ENCODE assay signal across 8 mouse cellular contexts in the genomic region with DNA sequence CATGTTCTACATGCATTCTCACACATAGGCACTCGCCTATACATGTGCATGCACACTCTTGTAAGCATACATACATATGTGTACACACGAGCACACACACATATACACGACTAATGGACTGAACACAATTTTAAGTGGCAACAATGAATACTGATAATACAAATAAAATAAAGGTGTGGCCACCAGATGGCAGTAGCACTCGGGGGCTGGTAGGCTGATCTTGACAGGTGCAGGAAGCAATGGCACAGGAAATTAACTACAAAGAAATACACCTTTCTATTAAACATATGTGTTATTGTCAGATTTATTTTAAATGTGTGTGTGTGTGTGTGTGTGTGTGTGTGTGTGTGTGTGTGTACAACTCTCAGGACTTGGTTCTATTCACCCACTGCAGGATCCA. TPM values are rescaled to one million over a fixed set of nuclear protein-coding genes. Genes with fewer than 3 reads are reported as not detected.
DNase-seq lines count a peak whose midpoint lies in the region; ATAC-seq and TF ChIP-seq lines count a peak whose summit lies in the region.

No protein-coding gene starts in this region.

- no peak for ATAC-seq in liver, embryonic 12.5 days
- ATAC-seq in limb, embryonic 11.5 days (ENCODE audit: insufficient number of reproducible peaks, low FRiP score, low TSS enrichment, low read depth), result no peak

- no peak overlapping the region for H3K27ac ChIP-seq in liver, embryonic 12.5 days
- H3K27ac ChIP-seq in limb, embryonic 11.5 days (replicated peaks; ENCODE audit: low read depth, low read length), result no peak overlapping the region

- H3K4me2 ChIP-seq in liver, embryonic 12.5 days, result no peak overlapping the region
- H3K4me2 ChIP-seq in limb, embryonic 11.5 days (ENCODE audit: low read depth, severe bottlenecking), result no peak overlapping the region

- no peaks in the 10 kb centered on the region for H3K36me3 ChIP-seq in liver, embryonic 12.5 days
- no peaks in the 10 kb centered on the region for H3K36me3 ChIP-seq in limb, embryonic 11.5 days (ENCODE audit: control insufficient read depth, insufficient read depth, low read length)

- no peaks in the 10 kb centered on the region for H3K9me3 ChIP-seq in liver, embryonic 12.5 days (replicated peaks)
- no peaks in the 10 kb centered on the region for H3K9me3 ChIP-seq in limb, embryonic 11.5 days (ENCODE audit: control insufficient read depth, low read length)

- WGBS in liver, embryonic 12.5 days (ENCODE audit: insufficient replicate concordance), result 9% methylated on average over 4 of the region's 4 CpGs
- WGBS in limb, embryonic 11.5 days, result 14% methylated on average over 4 of the region's 4 CpGs

- peaks cover 29% of the 10 kb centered on the region for H3K27me3 ChIP-seq in liver, embryonic 12.5 days (replicated peaks)
- no peaks in the 10 kb centered on the region for H3K27me3 ChIP-seq in limb, embryonic 11.5 days (ENCODE audit: control insufficient read depth, insufficient read depth, low read length)

- peak; percentile 65; the same call in 1 of the 2 replicates for TF ChIP-seq CTCF in brain, embryonic 14.5 days (IDR thresholded peaks at IDR 0.05; ENCODE audit: borderline replicate concordance, extremely low read depth, insufficient read depth, insufficient read length)

- TF ChIP-seq POLR2A in brain, embryonic 14.5 days (IDR thresholded peaks at IDR 0.05; ENCODE audit: borderline replicate concordance, extremely low read depth, insufficient read depth, insufficient read length, poor library complexity, severe bottlenecking), result no peak

- peak; percentile 72 to 77 for DNase-seq in cerebellum, postnatal 14 days
- no peak for DNase-seq in cerebellum, adult 9-11 months
- peak; percentile 53 for DNase-seq in liver
- peak; percentile 55 for DNase-seq in brain, embryonic 14.5 days (ENCODE audit: low read depth)
- peak; percentile 63 for DNase-seq in limb, embryonic 11.5 days (ENCODE audit: low spot score)
- DNase-seq in spleen, adult 12 weeks (ENCODE audit: low spot score), result peak; percentile 38
- DNase-seq in ovary, postnatal 10 days (ENCODE audit: low spot score), result no peak

- H3K4me1 ChIP-seq in liver, embryonic 12.5 days, result peaks cover 12% of the 10 kb centered on the region
- no peaks in the 10 kb centered on the region for H3K4me1 ChIP-seq in limb, embryonic 11.5 days (ENCODE audit: control insufficient read depth, insufficient read depth, low read length)

- H3K4me3 ChIP-seq in liver, embryonic 12.5 days, result no peak overlapping the region
- no peak overlapping the region for H3K4me3 ChIP-seq in limb, embryonic 11.5 days (ENCODE audit: low read depth, low read length)

- no peak overlapping the region for H3K9ac ChIP-seq in liver, embryonic 12.5 days
- H3K9ac ChIP-seq in limb, embryonic 11.5 days (ENCODE audit: low read length), result no peak overlapping the region

RNA-seq across cellular contexts. Expression of gene Grpel1, which starts 5.9 kb away (rescaled TPM):
- 52.4 and 52.9 TPM in 2 replicates for polyA plus RNA-seq in liver, embryonic 12.5 days (2016; fragmentation: Nextera tagmentation; extraction: Ambion mirVana)
- polyA plus RNA-seq in brain, embryonic 14.5 days (2012; rRNA removed), result 21.4 and 21.9 TPM in 2 replicates
- polyA plus RNA-seq in limb, embryonic 11.5 days (2014; fragmentation: Nextera tagmentation; extraction: Ambion mirVana), result 57.5 and 59.4 TPM in 2 replicates

RNA-seq across cellular contexts. Expression of gene Tada2b, which starts 25.2 kb away (rescaled TPM):
- polyA plus RNA-seq in liver, embryonic 12.5 days (2016; fragmentation: Nextera tagmentation; extraction: Ambion mirVana), result 1.5 and 1.6 TPM in 2 replicates
- polyA plus RNA-seq in brain, embryonic 14.5 days (2012; rRNA removed), result 16.9 and 19.8 TPM in 2 replicates
- polyA plus RNA-seq in limb, embryonic 11.5 days (2014; fragmentation: Nextera tagmentation; extraction: Ambion mirVana), result 2.8 and 3.2 TPM in 2 replicates

RNA-seq across cellular contexts. Expression of gene Ccdc96, which starts 25.5 kb away (rescaled TPM):
- 0.25 and 0.31 TPM in 2 replicates for polyA plus RNA-seq in liver, embryonic 12.5 days (2016; fragmentation: Nextera tagmentation; extraction: Ambion mirVana)
- 2.1 and 3.4 TPM in 2 replicates for polyA plus RNA-seq in brain, embryonic 14.5 days (2012; rRNA removed)
- 0.60 and 0.62 TPM in 2 replicates for polyA plus RNA-seq in limb, embryonic 11.5 days (2014; fragmentation: Nextera tagmentation; extraction: Ambion mirVana)

Comparison
In these comparisons a context has a peak if more than half of its experiments do, and no peak if none do; other contexts are left out.
1. DNase-seq: peak in cerebellum, postnatal 14 days (2 of 2), liver (single experiment), brain, embryonic 14.5 days (single experiment), limb, embryonic 11.5 days (single experiment) and spleen, adult 12 weeks (single experiment); none in cerebellum, adult 9-11 months (single experiment) and ovary, postnatal 10 days (single experiment).